Mouse (Mus musculus) cerebellum, adult 9-10 months (tissue): ENCODE measurements around the gene Rere.

Experiments
- DNase-seq: peaks from one replicate; pipeline ENCODE4 v3.0.0; 2022

The Rere gene

DNA sequence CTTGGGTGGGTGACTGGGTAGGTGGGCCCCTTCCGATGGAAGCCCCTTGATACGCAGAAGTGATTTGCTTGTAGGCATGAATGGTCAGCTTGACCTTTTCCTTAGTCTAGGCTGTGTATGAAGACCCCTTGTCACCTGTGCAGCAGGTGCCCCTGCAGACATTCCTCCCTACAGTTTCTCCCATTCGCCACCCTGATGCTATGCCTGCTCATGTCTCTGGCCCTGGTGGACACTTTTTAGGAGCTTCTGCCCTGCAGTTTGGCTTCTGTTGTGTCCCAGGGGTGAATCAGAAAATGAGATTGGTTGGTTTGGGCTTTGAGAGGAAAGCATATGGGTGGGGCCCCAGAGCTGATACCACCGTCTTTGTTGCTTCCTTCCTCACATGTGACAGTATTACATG, 343.5 kb downstream of the Rere start:
- no peak for DNase-seq

DNA sequence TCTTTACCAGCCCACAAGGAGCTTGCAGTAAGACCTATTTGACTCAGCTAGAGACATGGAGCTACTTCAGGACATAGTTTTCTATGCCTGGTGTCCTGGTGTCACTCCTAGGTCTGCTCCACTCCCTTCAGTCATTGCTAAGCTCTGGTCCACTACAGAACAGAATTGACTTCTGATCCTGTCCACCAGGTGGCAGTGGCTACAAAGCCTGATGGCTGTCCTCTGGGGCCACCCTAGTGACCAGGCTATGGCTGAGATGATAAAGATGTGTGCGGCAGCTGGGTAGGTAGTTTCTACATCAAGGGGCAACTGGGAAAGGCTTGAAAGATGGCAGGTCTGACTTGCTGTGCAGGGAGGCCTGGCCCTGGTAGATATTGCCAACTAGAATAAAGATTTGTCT, 344.0 kb downstream of the Rere start:
- peak; percentile 83 for DNase-seq

DNA sequence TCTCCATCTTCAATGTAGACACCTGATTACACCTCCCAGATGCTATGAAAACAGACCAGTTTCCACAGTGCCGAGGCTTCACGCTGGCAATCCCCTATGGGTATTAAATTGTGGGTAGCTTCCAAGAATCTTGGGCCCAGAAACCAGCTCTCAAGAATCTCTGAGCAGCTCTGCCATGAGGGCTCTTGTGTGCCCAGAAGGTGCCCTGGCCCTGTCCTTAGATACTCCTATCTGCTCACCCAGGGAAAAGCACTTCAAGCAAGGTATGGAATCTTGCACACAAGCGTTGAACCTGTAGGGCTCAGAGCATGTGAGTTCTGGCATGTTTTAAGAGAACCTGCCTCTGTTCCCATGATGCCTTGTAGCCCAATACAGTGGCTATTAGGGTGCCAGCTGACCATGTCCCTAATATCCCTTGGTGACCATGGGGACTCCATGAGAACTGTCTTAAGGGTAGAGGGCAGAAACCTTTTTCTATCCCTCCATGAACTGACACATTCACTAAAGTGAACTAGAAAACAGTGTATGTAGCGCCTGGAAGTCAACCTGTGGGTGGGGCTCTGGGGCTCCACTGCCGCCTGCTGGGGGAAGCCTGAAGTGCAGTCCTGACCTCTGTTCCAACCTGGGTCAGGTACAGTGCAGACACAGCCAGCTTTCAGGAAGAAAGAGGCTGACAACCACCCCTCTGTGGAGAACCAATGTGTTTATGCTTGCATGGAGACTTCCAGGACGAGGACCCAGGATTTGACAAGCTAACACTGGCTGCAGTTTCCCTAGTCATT, 344.7 kb downstream of the Rere start:
- peak; percentile 71 for DNase-seq

DNA sequence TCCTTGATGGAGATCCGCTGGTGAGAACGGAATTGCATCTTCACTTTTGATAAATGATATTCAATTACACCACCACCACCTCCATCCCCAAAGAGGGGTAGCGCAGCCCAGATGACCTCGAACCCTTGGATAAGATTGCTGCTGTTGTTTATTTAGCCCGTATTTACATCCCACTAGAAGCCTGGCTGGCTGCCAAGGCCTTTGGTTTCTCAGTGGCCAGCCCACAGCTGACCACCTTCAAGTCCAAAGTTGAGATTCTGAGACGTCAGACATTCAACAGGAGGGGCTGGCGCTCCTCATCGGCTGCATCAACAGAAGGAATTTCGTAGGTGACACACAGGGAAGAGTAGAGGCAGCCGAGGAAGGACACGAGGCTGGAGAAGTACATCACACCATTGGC, 347.8 kb downstream of the Rere start:
- no peak for DNase-seq

DNA sequence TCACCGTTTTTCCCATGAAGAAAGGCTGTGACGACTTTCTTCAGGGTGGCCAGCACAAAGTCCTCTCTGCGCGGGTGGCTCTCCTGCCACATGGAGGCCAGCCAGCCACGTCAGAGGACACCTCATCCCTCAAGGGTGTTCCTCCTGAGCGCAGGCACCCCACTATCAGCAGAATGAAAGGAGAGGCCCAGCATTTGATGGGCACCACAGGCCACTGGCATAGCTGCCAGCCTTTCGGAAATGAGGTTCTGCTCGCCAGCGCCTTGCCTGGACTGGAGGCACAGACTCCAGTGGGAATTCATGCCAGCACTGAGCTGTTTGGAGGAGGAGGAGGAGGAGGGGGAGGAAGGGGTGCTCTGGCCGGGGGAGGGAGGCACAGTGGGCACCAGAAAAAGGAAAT, 354.1 kb downstream of the Rere start:
- peak; percentile 86 for DNase-seq

DNA sequence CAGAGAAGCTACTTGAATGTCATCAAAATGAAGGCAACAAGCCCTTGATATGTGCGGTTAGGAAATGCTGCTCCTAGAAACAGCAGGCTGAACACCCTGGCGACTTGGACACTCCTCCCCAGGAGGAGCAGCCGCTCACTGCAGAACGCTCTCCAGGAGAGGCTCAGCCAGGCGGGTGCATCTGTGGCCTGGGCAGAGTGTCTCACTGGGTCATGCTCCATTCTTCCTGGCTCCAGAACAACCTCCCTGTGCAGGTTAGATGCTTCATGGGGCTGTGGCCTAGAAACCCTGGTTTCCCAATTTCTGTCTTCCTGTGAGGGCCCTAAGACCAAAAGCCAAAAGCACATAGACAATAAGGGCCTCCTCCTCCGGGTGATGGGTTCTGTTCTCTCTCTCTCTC, 355.2 kb downstream of the Rere start:
- peak; percentile 66 for DNase-seq

DNA sequence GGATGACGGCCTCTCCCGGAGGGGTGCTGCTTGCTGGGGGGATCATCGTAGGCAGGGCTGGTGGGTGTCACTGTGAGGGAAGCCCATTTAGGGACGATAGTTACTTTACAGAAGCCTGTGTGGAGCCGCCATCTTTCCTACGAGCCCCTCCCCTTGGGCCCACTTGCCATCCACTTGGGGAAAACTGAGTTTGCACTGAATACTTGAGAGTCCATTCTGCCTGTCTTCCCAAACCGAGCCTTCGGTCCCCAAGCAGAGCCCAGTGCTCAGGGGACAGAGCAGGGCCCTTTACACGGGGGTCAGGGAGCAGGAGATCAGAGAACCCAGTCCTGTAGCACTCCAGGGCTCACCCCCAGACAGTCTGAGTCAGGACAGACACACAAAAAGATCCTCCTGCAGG, 362.9 kb downstream of the Rere start:
- no peak for DNase-seq

DNA sequence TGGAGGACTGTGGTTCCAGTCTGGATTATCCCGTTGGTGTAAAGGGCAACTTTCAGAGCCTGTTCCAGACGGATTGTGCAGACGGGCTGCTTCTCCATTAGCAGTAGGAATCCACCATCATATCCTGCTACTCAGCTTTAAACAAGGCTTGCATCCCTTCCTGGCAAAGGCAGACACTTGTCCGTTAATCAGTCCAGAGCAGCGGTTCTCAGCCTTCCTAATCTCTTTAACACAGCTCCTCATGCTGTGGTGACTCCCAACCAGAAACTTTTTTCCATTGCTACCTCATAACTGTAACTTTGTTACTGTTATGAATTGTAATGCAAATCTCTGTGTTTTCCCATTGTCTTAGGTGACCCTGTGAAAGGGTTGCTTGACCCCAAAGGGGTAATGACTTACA, 367.9 kb downstream of the Rere start:
- DNase-seq: no peak

DNA sequence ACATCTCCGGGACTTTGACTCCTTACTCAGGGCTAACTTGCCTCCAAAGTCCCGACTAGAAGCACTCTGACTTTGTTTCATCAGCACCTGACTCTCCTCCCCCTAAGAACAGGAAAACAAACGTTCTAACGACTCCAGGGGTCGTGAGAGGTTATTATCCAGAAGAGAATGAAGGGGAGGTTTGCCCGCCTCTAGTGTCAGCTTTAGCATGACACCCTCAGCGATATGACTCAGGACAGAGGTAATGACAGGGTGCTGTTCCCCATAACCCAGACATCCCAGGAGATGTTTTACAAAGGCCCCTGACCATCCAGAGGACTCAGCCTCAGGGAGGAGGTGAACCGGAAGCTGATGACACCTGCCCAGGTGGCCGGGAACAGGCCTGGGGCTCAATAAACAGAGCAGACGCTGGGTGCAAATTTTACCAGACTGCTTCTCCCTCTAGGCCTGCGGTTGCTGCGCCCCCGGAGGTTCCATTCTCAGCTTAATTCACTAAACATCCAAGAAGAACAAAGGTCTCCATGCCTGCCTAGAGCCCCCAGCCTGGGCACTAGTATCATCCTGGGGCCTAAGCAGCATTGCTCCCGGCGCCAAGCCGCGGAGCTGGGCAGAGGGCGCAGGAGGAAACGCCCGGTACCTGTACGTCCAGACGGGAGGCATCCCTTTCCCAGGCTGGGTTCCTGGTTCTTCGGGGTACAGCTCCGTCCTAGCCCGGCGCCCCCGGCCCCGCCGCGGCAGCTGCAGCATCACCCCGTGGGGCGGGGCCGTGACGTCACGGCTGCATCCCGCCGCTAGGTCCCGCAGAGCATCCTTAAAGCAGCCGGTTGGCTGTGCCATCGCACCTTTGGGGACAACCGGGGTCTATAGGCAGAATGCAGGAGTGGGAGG, 370.2 kb downstream of the Rere start, which contains the start of gene Slc45a1:
Slc45a1 (minus strand) TSS at position 785 of the 888 bp plus-strand sequence.
- peak; percentile 71 for DNase-seq

DNA sequence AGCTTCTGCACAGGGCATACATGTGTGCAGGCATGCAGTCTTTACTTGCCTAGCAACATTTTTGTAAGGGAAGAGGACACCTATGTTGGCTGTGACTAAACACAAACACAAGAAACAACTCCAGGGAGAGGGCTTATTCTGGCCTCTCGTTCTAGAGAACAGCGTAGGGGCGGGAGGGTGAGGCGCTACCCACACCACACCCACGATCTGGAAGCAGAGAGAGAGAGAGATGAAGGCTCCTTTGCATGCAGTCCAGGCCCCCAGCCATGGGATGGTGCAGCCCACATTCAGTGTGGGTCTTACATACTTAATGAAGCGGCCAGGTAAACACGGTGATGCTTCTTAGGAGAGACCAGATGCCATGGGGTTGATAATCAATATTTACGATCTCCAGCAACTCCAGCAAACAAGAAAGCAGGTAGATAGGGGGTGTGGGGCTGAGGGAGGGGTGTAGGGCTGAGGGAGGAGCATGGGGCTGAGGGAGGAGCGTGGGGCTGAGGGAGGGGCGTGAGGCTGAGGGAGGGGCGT, 371.7 kb downstream of the Rere start:
- no peak for DNase-seq

DNA sequence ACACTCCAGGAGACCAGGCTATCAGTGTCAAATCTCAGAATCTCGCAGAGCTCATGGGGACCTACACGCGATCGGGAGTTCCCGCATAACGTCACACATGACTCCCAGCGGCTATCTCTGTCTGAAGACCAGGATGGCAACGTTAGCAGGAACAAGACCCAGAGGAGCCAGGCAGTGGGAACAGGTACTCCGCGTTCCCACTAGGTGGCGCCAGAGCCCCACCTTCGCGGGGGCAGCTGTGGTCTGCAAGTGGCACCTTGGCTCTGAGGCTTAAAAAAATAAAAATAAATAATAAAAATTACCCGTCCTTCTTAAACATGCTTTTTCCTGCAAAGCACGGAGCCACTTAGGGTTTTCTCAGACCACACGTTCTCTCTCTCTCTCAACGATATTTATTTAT, 374.5 kb downstream of the Rere start:
- peak; percentile 85 for DNase-seq

DNA sequence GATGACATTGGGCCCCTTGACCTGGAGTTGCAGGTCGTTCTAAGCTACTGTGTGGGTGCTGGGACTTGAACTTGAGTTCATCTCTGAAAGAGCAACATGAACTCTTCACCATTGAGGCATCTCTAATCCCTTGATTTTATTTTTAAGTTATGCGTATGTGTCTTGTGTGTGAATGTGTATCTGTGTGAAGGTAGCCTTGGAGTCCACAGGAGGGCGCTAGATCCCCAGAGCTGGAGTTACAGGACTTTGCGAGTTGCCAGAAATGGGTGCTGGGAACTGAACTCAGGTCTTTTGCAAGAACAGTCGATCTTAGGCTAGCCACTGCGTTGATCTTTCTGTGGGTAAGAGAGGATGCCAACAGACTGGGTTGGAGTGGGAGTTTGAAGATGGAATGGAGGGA, 375.1 kb downstream of the Rere start:
- DNase-seq: no peak

DNA sequence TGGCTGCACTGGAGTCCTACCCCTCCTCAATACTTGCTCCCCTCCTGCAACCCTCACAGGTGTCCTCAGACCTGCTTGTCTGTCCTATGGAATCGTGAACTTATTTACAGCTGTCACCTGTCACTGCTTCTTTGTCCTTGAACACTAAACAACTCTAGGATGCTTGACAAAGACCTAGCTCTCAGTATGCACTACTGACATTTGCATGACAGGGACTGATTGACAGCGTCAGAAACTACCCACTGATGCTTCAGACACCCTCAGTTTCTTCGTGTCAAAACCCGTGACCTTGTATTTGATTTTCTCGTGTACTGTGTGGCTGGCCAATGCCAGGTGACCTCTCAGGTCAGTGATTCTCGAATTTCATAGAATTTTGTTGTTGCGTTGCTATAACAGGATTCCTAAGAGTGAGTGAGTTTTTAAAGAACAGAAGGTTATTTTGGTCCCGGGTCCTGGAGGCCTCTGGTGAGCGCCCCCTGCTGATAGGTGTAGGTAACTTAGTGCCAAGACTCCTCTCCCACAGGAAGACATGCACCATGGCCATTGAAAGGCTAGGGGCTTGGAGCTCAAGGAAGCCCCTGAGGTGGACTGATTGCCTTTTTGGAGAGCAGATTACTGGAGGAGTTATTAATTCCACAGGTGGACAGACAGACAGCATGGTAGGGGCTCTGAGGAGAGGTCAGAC, 378.6 kb downstream of the Rere start:
- DNase-seq: no peak

DNA sequence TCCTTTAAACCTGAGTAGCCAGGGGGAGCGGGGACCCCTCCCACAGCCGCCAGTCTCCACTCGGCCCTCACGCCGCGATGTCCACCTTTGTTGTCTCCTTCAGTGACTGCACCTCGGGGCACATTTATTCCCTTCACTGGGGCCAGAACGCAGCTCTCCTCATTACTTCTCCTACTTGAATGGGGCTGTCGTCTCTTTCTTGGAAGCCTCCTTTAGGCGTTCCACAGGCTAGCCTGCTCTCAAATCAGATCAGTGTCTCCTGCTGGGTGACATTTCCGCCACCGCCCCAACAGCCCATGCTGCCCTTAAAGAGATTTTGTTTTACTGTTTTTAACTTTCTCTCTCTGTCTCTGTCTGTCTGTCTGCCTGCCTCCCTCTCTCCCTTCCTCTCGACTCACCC, 380.4 kb downstream of the Rere start:
- DNase-seq: no peak

DNA sequence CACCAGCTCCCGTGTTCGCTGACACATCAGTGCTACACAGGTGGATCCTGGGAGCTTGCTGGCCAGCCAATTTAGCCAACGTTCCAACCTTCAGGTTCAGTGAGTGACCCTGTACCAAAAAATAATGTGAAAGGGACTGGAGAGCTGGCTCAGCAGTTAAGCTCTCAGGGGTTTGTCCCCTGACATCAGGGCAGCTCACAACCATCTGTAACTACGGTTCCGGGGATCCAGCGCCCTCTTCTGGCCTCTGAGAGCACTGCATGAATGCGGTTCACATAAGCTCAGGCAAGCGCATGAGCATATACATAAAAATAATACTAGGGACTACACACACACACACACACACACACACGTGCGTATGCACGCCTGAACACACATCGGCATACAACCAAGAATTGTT, 381.7 kb downstream of the Rere start:
- no peak for DNase-seq

DNA sequence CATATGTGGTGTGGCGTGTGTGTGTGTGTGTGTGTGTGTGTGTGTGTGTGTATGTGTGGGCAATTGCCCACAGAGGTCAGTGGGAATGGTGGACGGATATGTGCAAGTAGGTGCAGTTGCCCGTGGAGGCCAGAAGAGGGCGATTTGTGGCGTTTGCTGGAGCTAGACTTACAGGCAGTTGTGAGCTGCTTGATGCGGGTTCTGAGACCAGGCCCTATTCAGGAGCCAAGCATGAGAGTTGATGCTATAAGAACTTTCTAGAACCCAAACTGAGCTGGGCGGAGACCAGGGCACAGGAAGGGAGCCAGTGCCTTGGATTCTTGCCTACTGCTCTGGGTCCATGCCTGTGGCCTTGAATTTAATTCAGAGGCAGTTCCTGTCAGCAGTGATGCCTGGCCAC, 383.3 kb downstream of the Rere start:
- DNase-seq: no peak

DNA sequence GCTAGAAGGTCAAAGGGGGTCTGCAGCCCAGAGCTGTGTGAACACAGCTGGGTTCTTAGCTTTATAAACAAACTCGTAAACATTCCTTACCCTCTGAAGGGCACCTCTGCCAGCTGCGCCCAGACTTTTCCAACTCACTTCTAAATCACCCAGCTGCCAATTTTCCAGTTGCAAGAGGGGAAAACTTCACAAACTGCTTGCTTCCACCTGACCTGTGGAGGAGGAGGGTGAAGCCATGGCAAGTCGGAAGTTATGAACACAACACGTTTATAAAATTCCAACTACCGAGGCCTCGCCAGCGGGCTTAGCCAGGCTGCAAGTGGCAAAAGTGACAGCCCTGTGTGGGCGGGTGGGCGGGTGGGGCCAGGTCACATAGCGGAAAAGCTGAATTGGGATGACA, 384.4 kb downstream of the Rere start:
- DNase-seq: no peak
